Mouse (Mus musculus): Measurements from ENCODE around the gene Galns.

DNA sequence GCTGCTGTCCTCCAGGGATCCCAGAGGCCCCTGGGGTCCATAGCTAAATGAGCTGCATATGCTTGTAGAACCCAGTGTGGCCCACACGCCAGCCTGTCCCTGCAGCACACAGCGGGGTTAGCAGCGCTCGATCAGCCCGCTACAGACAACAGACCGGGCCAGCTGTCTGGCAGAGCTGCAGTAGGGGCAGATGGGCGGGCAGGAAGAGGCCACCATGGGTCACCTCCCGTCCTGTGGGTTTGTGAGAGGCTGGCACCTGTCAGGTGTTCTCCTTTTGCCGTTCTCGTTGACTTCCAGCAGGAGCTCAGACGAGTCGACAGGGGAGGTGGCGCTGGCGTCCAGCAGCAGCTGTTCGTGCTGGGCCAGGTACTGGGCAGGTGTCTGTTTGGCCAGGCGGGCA lies 27.3 kb upstream of the Galns start:
- TF ChIP-seq CTCF (IDR thresholded peaks at IDR 0.05) (no peak), EP300 (IDR thresholded peaks at IDR 0.05) (no peak)

Data from lung, postnatal 0 days (tissue).